Mouse (Mus musculus) liver, adult 2 months (tissue): ENCODE measurements at regions not wholly inside any gene's neighbourhood (a gene's known extent, or its start where the extent isn't known, plus 50 kb on each side); places are given as distances from the start of the nearest gene placed in this dataset.

Experiments used
- CTCF ChIP-seq: fragments of 200-500 bp; IDR thresholded peaks from 2 replicates; pipeline ENCODE4 v1.5.1; 2011; ENCODE audit warnings: low read depth, low read length, control low read depth
- POLR2A ChIP-seq: fragments of 200-500 bp; IDR thresholded peaks from 2 replicates; pipeline ENCODE4 v1.6.1; 2011; ENCODE audit warnings: low read length, control low read depth; ENCODE audit not compliant: insufficient read depth; ENCODE audit errors: extremely low read depth

- no peak for TF ChIP-seq POLR2A
- no peak for TF ChIP-seq CTCF
Observed at GRCm38 (mm10) chr2:55862479-55862878, 426.7 kb downstream of the Kcnj3 start.
